Mouse (Mus musculus): ENCODE measurements around the gene Cdc25b.
A peak's percentile ranks its signal among the peaks of the same experiment; 100 is the strongest.

Cdc25b gene

DNA sequence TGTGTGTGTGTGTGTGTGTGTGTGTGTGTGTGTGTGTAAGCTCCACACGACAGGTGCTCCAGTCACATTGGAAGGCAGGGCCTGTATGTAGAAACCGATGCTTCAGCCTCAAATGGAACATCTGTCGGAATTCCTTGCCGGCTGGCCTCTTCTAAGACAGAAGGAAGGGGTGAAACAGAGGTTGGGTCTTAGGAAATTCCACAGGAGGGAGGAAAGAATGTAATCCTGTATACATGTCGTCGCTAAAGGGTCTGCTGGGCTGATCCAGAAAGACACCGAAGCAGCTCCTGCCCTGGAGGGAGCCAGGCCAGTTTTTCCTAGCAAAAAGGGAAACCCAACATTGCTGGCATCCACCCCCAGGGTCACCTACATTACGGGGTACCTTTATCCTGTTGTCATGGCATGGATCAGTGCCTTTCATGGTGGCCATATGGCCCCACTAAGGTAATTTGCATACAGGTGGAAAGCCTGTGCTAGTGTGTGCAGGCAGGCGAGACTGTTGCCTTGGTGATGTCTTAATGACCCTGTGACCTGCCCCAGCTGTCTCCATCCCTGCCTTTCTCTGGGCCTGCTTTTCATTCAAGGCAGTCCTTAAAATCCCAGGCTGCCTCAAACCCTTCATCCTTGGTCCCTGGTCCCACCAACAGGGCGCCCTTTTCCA is 3.7 kb downstream of the Cdc25b start:
- no peak for DNase-seq (ENCODE audit: low spot score in 2 of 2)

DNA sequence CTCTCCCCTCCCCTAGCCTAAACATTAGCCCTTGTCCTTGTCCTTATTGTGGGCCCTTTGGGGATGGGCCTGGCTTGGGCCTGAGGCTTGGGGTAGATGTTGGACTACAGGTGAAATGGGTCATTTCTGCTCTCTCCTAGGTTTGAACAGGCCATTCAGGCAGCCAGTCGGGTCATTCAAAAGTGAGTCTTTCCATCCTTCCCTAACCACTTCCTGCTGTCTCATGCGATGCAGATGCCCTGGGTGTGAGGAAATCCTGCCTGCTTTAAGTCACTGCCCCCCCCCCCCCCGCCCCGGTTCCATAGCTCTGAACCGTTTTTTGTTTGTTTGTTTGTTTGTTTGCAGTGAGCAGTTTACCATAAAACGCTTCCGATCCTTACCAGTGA is 4.2 kb downstream of the Cdc25b start:
- DNase-seq (ENCODE audit: low spot score in 2 of 2): no peak

DNA sequence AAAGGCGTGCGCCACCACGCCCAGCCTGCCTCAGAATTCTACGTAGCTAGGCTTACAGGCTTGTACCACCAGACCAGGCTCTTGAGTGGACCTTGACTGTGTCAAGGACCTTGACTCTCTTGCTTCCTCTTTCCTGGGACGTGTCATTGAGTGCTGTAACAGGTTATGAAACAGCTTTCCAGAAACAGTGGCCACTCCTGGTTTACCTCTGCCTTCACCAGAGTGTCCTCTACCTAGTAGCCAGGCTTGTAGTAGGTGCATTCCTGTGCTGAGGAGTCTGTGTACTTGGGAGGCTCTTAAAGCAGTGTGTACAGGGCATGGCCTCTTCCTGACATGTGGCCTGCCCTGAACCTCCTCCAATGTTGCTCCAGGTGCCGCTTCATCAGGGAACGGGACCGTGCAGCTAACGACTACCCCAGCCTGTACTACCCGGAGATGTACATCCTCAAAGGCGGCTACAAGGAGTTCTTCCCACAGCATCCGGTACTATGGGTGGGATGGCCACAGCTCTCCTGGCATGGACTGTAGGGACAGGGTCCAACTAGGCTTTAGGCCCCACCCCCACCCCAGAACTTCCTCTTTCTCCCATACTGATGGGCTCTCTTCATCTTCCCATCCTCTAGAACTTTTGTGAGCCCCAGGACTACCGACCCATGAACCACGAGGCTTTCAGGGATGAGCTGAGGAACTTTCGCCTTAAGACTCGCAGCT is 10.0 kb downstream of the Cdc25b start:
- DNase-seq (ENCODE audit: low spot score in 2 of 2): no peak

GRCm38 (mm10) chr2:131200710-131201109 is 14.0 kb downstream of the Cdc25b start:
- no peak for DNase-seq (ENCODE audit: low spot score in 2 of 2)

GRCm38 (mm10) chr2:131201262-131201661 is 14.5 kb downstream of the Cdc25b start:
- no peak for DNase-seq (ENCODE audit: low spot score in 2 of 2)

- DNase-seq (ENCODE audit: low spot score in 2 of 2): no peak
Measured at GRCm38 (mm10) chr2:131203816-131204409, 17.2 kb downstream of the Cdc25b start.

DNA sequence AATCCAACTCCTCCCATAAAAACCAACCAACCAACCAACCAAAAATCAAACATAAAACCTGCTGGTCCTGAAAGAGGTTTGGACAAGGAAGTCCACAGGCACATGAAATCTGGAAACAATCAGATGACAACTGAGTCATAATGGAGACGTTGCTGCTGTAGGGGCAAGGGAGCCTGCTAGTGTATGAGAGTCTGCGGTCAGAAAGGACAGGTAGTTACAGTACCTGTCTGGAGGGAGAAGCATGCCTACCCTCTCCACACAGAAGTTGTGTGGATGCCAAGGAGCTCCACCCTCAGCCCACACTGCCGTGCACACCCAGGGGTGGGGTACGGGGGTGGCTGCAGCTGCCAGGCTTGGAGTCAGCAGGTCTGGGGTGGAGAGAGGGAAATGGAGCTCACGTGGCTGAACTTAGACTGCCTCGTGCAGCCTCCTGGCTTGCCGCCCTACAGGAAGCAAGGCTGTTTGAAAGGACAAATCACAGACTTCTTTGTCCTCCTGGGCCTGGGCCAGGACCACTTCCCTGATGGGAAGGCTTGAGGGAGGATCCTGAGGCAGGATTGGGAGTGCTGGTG is 17.7 kb downstream of the Cdc25b start:
- peak in 1 of 2 experiments; percentile 56 for DNase-seq (ENCODE audit: low spot score in 2 of 2)

DNA sequence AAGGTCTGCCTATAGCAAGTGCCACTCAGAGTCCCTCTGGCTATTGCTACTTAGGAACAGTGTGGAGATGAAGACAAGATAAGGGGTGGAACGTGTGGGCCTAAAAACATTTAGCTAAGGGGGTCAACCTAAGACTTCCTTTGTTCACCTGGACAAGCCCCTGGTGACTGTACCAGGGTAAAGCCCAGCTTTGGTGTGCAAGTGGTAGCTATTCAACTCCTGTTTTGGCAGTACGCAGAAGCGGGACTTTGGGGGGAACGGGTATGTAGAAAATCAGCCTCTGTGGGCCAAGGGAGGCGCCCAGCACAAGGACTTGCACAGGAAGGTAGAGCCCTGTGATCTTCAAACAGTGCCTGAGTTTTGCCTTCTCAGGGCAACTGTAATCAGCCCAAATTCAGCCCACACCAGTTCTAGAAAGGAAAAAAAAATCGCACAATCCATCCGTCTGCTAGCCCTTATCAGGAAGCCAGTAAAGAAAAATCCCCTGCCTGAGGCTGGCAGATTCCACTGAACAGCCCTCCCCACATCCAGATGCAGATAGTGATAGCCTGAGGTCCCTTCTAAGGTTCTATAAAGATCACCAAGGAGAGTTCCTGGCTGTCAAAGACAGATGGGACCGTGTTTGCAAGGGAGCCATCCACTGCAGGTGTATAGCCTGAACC is 18.9 kb downstream of the Cdc25b start:
- no peak for DNase-seq (ENCODE audit: low spot score in 2 of 2)

DNA sequence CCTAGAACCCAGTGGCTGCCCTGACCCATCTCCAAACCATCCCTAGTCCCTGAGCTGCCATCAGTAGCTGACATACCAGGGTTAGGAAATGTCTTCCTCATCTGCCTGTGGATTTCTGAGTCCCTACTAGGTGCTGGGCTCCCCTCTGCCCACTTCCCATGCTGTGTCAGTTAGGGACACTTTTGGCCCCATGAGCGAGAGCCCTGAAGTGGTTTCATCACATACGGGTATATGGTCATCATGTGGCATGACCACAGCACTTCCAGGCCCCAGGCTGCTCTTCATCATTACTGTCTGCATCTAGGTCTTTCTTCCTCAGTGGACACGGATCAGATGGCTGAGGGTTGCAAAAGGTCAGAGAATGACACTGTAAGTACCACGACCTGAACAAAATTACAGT is 20.0 kb downstream of the Cdc25b start, which contains the start of gene Ap5s1:
Gene Ap5s1, plus strand, starts transcription at position 301 of the 400 bp plus-strand sequence.
- DNase-seq (ENCODE audit: low spot score in 2 of 2): no peak

DNA sequence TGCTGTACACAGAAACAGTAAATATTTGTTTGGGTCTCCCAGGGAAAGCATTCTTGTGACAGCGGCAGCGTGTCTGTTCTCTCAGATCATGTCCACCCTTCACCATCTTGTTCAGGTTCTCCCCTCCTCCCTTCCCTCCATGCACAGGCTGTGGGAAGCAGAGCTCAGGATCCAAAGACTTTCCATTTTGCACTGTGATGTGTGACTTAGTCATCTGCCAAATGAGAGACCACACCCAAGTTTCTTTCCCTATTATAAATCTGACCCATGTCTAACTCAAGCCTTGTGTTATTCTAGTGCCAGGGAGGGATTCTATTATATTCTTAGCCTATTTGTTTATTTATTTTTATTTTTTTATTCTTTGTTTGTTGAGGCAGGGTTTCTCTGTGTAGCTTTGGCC is 21.6 kb downstream of the Cdc25b start:
- no peak for DNase-seq (ENCODE audit: low spot score in 2 of 2)

- peak in 1 of 2 experiments; percentile 16 for DNase-seq (ENCODE audit: low spot score in 2 of 2)
Measured at GRCm38 (mm10) chr2:131209125-131209795, 22.5 kb downstream of the Cdc25b start.

DNA sequence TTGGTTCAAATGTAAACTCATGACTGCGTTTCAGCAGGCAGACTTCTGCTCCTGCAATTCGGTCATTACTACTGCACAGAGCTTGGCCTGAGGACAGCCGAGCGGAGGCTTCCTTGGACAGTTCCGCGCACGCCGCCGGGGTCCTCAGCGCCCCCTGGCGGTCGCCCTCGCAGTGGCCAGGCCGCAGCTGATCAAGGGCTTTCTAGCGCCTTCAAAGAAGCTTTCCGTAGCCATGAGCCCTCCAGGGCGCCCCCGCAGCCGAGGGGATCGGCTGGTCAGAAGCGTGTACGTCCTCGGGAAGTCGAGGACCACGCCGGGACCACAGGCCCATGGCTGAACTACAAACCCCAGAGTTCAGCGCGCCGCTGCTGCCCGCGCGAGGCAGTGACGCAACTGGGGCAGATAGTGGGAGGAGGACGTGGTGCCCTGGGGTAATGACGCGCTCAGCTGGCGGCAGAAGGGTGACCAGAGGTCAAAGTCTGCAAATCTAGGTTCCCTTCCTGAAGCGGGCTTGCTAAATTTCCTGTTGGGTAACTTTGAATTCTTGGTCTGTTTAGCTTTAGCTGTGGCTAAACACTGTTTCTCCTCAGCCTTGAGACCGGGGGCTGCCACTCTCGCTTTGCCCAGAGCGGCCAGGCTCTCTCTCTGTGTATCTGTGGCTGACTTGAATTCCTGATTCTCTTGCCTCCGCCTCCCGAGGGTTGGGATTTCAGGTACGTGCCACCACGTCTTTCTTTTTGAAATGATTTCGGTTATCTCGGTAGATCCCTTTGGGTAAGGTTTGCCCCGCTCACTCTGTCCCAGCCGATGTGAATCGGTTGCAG is 23.4 kb downstream of the Cdc25b start:
- peak; percentile 88 to 91 for DNase-seq (ENCODE audit: low spot score in 2 of 2)

DNA sequence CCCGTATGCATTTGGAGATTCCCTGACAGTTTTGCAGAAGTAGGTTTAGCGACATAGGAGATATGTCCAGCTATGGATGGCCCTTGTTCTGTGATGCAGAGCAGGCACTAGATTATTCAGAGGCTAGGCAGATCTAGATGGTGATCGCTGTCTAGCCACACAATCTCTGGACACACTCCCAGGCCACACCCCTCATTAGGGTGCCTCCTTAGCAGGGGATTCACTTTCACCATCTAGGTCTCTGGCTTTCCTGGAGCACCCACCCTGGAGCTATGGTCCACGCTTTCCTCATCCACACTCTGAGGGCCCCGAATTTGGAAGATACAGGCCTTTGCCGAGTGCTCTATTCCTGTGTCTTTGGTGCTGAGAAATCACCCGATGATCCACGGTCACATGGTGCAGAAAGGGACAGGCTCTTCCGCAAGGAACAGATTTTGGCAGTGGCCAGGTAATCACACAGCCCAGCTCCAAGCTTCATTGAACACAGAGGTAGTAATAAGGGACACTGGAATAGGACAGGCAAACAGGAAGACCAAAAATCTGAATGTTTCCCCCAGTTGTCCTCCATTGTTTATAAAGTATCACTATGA is 24.4 kb downstream of the Cdc25b start:
- no peak for DNase-seq (ENCODE audit: low spot score in 2 of 2)

DNA sequence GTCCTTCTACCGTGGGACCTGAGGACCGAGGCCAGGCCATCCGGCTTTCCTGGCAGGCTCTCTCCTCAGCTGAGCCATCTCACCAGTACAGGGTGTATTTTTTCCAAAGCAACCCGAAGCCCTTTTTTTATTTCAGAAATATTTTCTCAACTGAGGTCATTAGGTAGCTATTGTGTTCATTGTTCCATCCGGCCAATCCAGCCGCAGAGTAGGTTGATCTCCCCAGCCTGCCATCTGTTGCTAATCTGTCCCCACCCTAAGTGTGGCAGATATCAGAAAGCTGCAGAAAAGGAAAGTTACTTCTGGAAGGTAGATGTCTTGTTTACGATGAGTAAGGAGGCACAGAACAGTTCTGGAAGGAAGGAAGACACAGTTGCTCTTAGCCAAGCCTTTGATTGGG is 27.0 kb downstream of the Cdc25b start:
- DNase-seq (ENCODE audit: low spot score in 2 of 2): no peak

DNA sequence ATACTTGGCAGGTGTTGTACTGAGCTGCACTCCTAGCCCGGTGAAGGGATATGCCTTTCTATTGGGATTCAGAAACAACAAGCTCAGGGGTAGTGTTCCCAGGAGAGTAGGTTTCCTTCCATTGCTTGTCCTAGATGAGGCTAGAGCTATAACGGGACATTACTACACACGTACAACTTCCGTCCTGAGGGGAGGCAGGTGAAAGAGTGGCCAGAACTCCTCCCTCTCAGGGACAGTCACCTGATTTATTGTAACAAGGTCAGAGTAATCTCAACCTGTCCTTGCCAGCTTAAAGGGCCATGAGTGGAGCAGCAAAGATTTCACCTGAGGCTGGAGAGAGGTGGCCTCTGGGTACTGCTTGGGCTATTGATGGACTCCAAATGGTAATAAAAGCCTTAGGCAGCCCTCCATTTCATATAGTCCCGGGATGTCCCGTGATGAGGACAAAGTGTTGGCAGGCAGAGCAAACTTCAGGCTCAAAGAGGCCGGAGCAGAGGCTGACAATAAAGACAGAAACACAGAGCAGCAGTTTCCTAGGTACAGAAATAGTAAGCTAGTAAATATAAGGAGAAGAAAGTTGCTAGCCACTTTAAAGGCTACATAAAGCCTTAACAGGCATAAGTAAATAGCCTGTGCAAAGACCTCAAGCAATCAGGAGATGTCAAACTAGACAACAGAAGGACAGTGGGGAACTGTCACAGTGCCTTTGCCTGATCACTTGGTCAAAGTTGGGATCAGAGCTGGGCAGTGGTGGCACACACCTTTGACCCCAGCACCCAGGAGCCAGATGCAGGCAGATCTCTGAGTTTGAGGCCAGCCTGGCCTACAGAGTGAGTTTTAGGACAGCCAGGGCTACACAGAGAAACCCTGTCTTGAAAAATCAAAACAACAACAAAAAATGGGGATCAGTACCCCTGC is 29.5 kb downstream of the Cdc25b start:
- no peak for DNase-seq (ENCODE audit: low spot score in 2 of 2)

DNA sequence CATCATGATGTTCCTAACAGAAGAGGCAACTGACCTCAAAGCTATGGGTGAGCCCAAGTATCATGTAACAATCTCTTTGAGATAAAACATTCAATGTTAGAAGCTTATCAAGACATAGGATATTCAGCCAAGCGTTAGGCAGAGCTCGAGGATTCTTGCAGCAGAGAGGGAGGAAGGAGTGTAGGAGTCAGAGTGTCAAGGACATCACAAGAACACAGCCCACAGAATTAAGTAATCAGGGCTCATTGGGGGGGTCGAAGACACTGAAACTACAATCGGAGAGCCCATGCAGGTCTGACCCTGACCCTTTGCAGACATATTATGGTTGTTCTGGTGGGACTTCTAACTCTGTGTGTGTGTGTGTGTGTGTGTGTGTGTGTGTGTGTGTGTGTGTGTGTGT is 33.3 kb downstream of the Cdc25b start:
- DNase-seq (ENCODE audit: low spot score in 2 of 2): no peak

DNA sequence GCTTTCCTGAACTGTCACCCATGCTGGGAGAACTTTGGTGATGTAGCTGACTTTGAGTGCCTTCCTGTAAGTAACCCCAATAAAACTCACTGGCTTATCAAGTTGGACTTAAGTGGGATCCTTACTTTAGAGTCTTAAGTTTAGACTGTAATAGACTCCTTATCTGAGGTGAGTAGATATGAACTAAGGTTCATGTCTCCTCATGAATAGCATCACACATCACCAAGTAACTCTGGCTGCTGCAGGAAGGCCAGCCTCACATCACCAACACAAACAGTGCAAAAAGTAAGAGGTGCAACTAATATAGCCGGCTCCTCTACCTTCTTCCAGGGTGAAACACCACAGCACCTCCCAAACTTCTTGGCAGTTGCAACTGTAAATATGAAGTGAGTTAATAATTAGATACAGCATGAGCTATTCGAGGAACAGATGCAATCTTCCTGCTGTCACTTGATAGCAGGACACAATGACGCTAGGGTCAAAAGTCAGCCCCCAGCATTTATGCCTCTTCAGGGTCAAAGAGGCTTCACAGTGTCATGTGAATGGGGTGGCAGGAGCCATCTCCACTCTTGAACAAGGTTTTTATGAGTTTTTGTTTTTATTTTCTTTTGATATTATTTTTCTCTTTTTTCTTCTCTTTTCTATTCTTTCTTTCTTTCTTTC is 35.2 kb downstream of the Cdc25b start:
- no peak for DNase-seq (ENCODE audit: low spot score in 2 of 2)

GRCm38 (mm10) chr2:131222562-131222961 is 35.8 kb downstream of the Cdc25b start:
- no peak for DNase-seq (ENCODE audit: low spot score in 2 of 2)

GRCm38 (mm10) chr2:131223569-131223968 is 36.8 kb downstream of the Cdc25b start:
- no peak for DNase-seq (ENCODE audit: low spot score in 2 of 2)

Data from cerebellum, postnatal 4 days (tissue).